11 mouse cellular contexts compared by ENCODE assay signal in genomic region chr1:33565764-33566401, GRCm38 (mm10).
DNase-seq lines count a peak whose midpoint lies in the region; ATAC-seq and TF ChIP-seq lines count a peak whose summit lies in the region.
"Had no signal": no experiment of that assay in that cellular context is flagged by ENCODE, and none has a peak within 500 bp of the region (broad histone marks: within the 10 kb centered on the region; RNA-seq: fewer than 3 reads in every experiment).

No protein-coding gene starts in this region.

- 0 out of 2 replicates have a peak, but pooled peaks have one; percentile 43 for ATAC-seq in kidney, embryonic 15.5 days (replicated peaks; ENCODE audit: low FRiP score)
- ATAC-seq in hematopoietic stem cell, adult 5-6 weeks (replicated peaks in 1 of 2; ENCODE audit: insufficient read depth in 1 of 2, low FRiP score in 2 of 2, low TSS enrichment in 1 of 2, low read depth in 1 of 2, poor library complexity in 2 of 2, severe bottlenecking in 2 of 2) = peak; percentile 86 to 94; a peak in 3 of 4 replicates
- ATAC-seq in stomach, postnatal 0 days (ENCODE audit: low FRiP score, low TSS enrichment) = no peak
- ATAC-seq in monocyte, adult 5-6 weeks (replicated peaks; ENCODE audit: insufficient number of reproducible peaks, low FRiP score, low TSS enrichment, poor library complexity, severe bottlenecking) = no peak
- ATAC-seq: forebrain, embryonic 16.5 days had no signal

- no peak overlapping the region for H3K4me2 ChIP-seq in kidney, embryonic 15.5 days
- no peak overlapping the region for H3K4me2 ChIP-seq in stomach, postnatal 0 days (replicated peaks; ENCODE audit: low read depth)
- H3K4me2 ChIP-seq: midbrain, embryonic 12.5 days had no signal

- no peaks in the 10 kb centered on the region for H3K9me3 ChIP-seq in kidney, embryonic 15.5 days (replicated peaks)
- H3K9me3 ChIP-seq in stomach, postnatal 0 days (ENCODE audit: control insufficient read depth, low read length) = no peaks in the 10 kb centered on the region
- H3K9me3 ChIP-seq: midbrain, embryonic 12.5 days had no signal

- no peak overlapping the region for H3K4me3 ChIP-seq in kidney, embryonic 15.5 days (replicated peaks)
- no peak overlapping the region for H3K4me3 ChIP-seq in stomach, postnatal 0 days (ENCODE audit: low read depth, low read length)
- H3K4me3 ChIP-seq: midbrain, embryonic 12.5 days had no signal

- TF ChIP-seq CTCF in stomach, postnatal 0 days (IDR thresholded peaks at IDR 0.05; ENCODE audit: low read depth) = peak; percentile 60

- H3K36me3 ChIP-seq in kidney, embryonic 15.5 days = no peaks in the 10 kb centered on the region
- H3K36me3 ChIP-seq in stomach, postnatal 0 days (ENCODE audit: control insufficient read depth, insufficient read depth, low read length) = no peaks in the 10 kb centered on the region
- H3K36me3 ChIP-seq: midbrain, embryonic 12.5 days had no signal

- no peak for TF ChIP-seq EP300 in stomach, postnatal 0 days (optimal IDR thresholded peaks at IDR 0.05)

- no peaks in the 10 kb centered on the region for H3K27me3 ChIP-seq in kidney, embryonic 15.5 days
- no peaks in the 10 kb centered on the region for H3K27me3 ChIP-seq in stomach, postnatal 0 days (ENCODE audit: control insufficient read depth, insufficient read depth, low read length)
- H3K27me3 ChIP-seq: midbrain, embryonic 12.5 days had no signal

- no peak for DNase-seq in kidney, adult 18-20 months
- DNase-seq in NIH3T3 (ENCODE audit: low read depth) = peak; percentile 44
- no peak for DNase-seq in stomach, postnatal 0 days (ENCODE audit: low spot score)
- no peak for DNase-seq in heart, adult 11 months
- no peak for DNase-seq in heart, postnatal 25 days (ENCODE audit: low spot score)
- DNase-seq: kidney, postnatal 25 days had no signal

- H3K9ac ChIP-seq in kidney, embryonic 15.5 days = no peak overlapping the region
- no peak overlapping the region for H3K9ac ChIP-seq in stomach, postnatal 0 days (ENCODE audit: low read length)
- H3K9ac ChIP-seq: midbrain, embryonic 12.5 days had no signal

- 0 out of 2 replicates have a peak, but pooled peaks cover 4% of the 10 kb centered on the region for H3K4me1 ChIP-seq in kidney, embryonic 15.5 days
- no peaks in the 10 kb centered on the region for H3K4me1 ChIP-seq in stomach, postnatal 0 days (replicated peaks; ENCODE audit: control insufficient read depth, insufficient read depth)
- H3K4me1 ChIP-seq: midbrain, embryonic 12.5 days had no signal

- intact Hi-C loops in heart, postnatal 25 days (cut with DNase I) = no loop called here

- WGBS in kidney, embryonic 15.5 days = 48% methylated on average over 7 of the region's 7 CpGs
- WGBS in stomach, postnatal 0 days = 60% methylated on average over 7 of the region's 7 CpGs

- no peak overlapping the region for H3K27ac ChIP-seq in kidney, embryonic 15.5 days
- no peak overlapping the region for H3K27ac ChIP-seq in stomach, postnatal 0 days (replicated peaks)
- H3K27ac ChIP-seq: midbrain, embryonic 12.5 days had no signal

Comparison
In these comparisons a context has a peak if more than half of its experiments do, and no peak if none do; other contexts are left out.
1. ATAC-seq: peak in kidney, embryonic 15.5 days (single experiment) and hematopoietic stem cell, adult 5-6 weeks (2 of 2); none in stomach, postnatal 0 days (single experiment) and monocyte, adult 5-6 weeks (single experiment).